Mouse (Mus musculus): ENCODE measurements around the gene Gm14851. TPM values are rescaled to one million over a fixed set of nuclear protein-coding genes. Genes with fewer than 3 reads are reported as not detected.
"Not testable (repeated sequence)": the region's sequence is repeated elsewhere in the genome, so short reads cannot be mapped to it uniquely, and the experiment has no call there.

Gm14851 gene
- not detected in 2 replicates for polyA plus RNA-seq (2012; rRNA removed)

DNA sequence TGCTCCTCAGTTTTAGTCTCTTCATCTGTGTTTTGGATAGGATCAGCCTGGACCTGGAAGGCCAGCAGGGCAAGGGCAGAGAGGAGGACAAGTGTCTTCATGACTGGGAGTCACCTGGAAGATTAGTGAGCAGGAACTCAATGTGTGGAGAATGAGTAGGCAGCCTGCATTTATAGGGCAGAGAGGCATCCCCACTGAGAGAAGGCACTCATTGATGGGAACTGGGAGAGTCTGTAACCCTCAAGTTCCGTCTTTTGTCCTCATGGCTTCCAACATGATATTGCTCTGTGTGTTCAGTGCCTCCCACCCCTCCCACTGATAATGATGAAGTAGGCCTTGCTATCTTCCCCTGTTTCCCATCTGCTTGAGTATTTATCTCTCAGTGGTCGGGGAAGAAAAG is at the start of gene Gm14851:
Gene Gm14851, minus strand, starts transcription at position 101 of the 400 bp plus-strand sequence.
- not testable (repeated sequence) for H3K4me1 ChIP-seq (ENCODE audit: control insufficient read depth, insufficient read depth, low read length); H3K27ac ChIP-seq (ENCODE audit: insufficient read depth, low read length); H3K4me3 ChIP-seq (ENCODE audit: insufficient read depth, low read length)

DNA sequence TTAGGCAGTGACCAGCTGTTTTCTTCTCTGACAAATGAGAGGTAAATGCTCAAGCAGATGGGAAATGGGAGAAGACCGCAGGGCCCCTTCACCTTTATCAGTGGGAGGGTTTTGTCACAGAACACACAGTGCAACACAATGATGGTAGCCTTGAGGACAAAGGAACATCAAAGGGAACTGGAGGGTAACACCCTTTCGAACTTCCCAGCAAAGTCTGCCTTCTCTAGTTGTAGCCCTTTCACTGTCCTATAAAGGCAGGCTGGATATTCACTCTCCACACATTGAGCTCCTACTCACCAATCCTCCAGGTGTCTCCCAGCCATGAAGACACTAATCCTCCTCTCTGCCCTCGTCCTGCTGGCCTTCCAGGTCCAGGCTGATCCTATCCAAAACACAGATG is 38.5 kb upstream of the Gm14851 start, which contains the start of gene Defa30:
Gene Defa30, plus strand, starts transcription at position 301 of the 400 bp plus-strand sequence.
- not testable (repeated sequence) for H3K27ac ChIP-seq (ENCODE audit: insufficient read depth, low read length); H3K4me3 ChIP-seq (ENCODE audit: insufficient read depth, low read length); H3K4me1 ChIP-seq (ENCODE audit: control insufficient read depth, insufficient read depth, low read length)

DNA sequence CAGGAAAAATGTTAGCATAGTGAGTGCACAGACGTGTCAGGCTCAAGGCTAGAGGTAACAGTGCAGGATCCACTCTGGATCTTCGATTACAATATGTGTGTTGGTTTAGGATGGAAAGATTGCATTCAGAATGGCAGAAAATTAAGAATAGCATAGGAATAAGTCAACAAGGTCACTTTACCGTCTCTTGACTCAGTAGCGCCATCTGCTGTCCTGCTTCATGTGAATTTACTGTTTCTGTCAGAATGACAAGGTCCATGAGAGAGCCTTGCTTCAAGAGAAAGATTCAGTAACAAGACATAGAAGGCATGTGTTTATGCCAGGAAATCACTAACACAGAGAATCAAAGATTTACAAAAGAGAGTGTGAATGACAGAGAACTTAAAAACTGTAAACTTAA is 2.7 kb downstream of the Gm14851 start:
- H3K4me1 ChIP-seq (ENCODE audit: control insufficient read depth, insufficient read depth, low read length): no peaks in the 10 kb centered on the region
- H3K4me3 ChIP-seq (ENCODE audit: insufficient read depth, low read length): no peak overlapping the region
- H3K27ac ChIP-seq (ENCODE audit: insufficient read depth, low read length): no peak overlapping the region
- TF ChIP-seq POLR2A (IDR thresholded peaks at IDR 0.05; ENCODE audit: extremely low read depth, insufficient read depth, low read length): no peak
- no peak for TF ChIP-seq CTCF (IDR thresholded peaks at IDR 0.05; ENCODE audit: extremely low read depth, insufficient read depth, low read length)

- not testable (repeated sequence) for H3K4me3 ChIP-seq (ENCODE audit: insufficient read depth, low read length); H3K27ac ChIP-seq (ENCODE audit: insufficient read depth, low read length); H3K4me1 ChIP-seq (ENCODE audit: control insufficient read depth, insufficient read depth, low read length)
Observed at GRCm38 (mm10) chr8:21084142-21084541, 11.7 kb downstream of the Gm14851 start, which contains the start of gene Defa25. Gene Defa25, plus strand, starts transcription at chr8:21084442.

GRCm38 (mm10) chr8:21064738-21065137 is 31.1 kb downstream of the Gm14851 start, which contains the start of gene Defa35:
Gene Defa35, plus strand, starts transcription at chr8:21065038.
- not testable (repeated sequence) for H3K4me1 ChIP-seq (ENCODE audit: control insufficient read depth, insufficient read depth, low read length); H3K27ac ChIP-seq (ENCODE audit: insufficient read depth, low read length); H3K4me3 ChIP-seq (ENCODE audit: insufficient read depth, low read length)

DNA sequence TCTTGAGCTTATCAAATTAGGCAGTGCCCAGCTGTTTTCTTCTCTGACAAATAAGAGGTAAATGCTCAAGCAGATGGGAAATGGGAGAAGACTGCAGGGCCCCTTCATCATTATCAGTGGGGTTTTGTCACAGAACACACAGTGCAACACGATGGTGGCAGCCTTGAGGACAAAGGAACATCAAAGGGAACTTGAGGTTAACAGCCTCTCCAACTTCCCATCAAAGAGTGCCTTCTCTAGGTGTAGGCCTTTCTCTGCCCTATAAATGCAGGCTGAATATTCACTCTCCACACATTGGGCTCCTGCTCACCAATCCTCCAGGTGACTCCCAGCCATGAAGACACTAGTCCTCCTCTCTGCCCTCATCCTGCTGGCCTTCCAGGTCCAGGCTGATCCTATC is 41.1 kb downstream of the Gm14851 start, which contains the start of gene Defa23:
Gene Defa23, plus strand, starts transcription at position 301 of the 400 bp plus-strand sequence.
- H3K27ac ChIP-seq (ENCODE audit: insufficient read depth, low read length); H3K4me3 ChIP-seq (ENCODE audit: insufficient read depth, low read length); H3K4me1 ChIP-seq (ENCODE audit: control insufficient read depth, insufficient read depth, low read length): not testable (repeated sequence)

Other genes starting within 250 kb of the Gm14851 start
- not detected in 2 replicates for gene Defb33, start 203.4 kb downstream of the Gm14851 start, polyA plus RNA-seq (2012; rRNA removed)
- not detected in 2 replicates for gene Gm15056, start 193.4 kb downstream of the Gm14851 start, polyA plus RNA-seq (2012; rRNA removed)
- not detected in 2 replicates for gene Gm6040, start 174.0 kb downstream of the Gm14851 start, polyA plus RNA-seq (2012; rRNA removed)
- gene AY761185, start 151.3 kb downstream of the Gm14851 start, polyA plus RNA-seq (2012; rRNA removed): not detected in 2 replicates
- not detected in 2 replicates for gene Defa21, start 70.5 kb downstream of the Gm14851 start, polyA plus RNA-seq (2012; rRNA removed)
- gene Defa23, start 41.0 kb downstream of the Gm14851 start, polyA plus RNA-seq (2012; rRNA removed): not detected in 2 replicates
- not detected in 2 replicates for gene Defa35, start 31.0 kb downstream of the Gm14851 start, polyA plus RNA-seq (2012; rRNA removed)
- gene Defa25, start 11.6 kb downstream of the Gm14851 start, polyA plus RNA-seq (2012; rRNA removed): not detected in 2 replicates
- gene Defa30, start 38.6 kb upstream of the Gm14851 start, polyA plus RNA-seq (2012; rRNA removed): not detected in 2 replicates
- gene Defa22, start 66.2 kb upstream of the Gm14851 start, polyA plus RNA-seq (2012; rRNA removed): not detected in 2 replicates
- gene Defa31, start 95.6 kb upstream of the Gm14851 start, polyA plus RNA-seq (2012; rRNA removed): not detected in 2 replicates
- not detected in 2 replicates for gene Gm15293, start 105.5 kb upstream of the Gm14851 start, polyA plus RNA-seq (2012; rRNA removed)
- not detected in 2 replicates for gene Gm15292, start 153.7 kb upstream of the Gm14851 start, polyA plus RNA-seq (2012; rRNA removed)
- not detected in 2 replicates for gene Defa27, start 219.5 kb upstream of the Gm14851 start, polyA plus RNA-seq (2012; rRNA removed)
- gene Defa29, start 231.0 kb upstream of the Gm14851 start, polyA plus RNA-seq (2012; rRNA removed): not detected in 2 replicates

All from cortical plate, adult 2 months (tissue).